Mouse (Mus musculus) G1E-ER4 (cell line): ENCODE data around the gene Rgs6. TPM values are rescaled to one million over a fixed set of nuclear protein-coding genes. Genes with fewer than 3 reads are reported as not detected.

Experiments used
- GATA1 ChIP-seq: IDR thresholded peaks from one replicate; pipeline ENCODE4 v1.8.0; 2012; ENCODE audit warnings: low read length, inconsistent platforms
- polyA plus RNA-seq: library from polyadenylated mRNA; stranded (reverse); fragments of >175 nt; gene quantifications from 2 replicates; pipeline ENCODE4 v1.2.3, GENCODE M21; 2012

The Rgs6 gene
- polyA plus RNA-seq, 1 experiment, result not detected

DNA sequence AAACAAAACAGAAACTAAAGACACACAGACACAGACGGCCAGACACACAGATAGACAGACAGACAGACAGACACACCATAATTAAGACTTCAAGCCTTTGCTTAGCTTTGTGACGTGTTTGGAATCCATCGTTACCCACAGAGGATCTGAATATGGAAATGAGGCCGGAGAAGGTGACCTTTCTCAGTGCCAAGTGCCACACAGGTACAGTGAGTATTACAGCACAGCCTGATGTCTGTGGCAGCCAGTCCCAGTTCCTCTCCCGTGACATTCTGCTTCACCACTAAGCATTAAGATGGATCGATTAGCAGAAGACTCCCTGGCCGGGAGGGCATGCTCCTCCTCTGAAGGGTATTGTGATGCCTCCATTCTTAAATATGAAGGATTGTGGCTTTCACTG lies 186.5 kb downstream of the Rgs6 start:
- TF ChIP-seq GATA1, result no peak

DNA sequence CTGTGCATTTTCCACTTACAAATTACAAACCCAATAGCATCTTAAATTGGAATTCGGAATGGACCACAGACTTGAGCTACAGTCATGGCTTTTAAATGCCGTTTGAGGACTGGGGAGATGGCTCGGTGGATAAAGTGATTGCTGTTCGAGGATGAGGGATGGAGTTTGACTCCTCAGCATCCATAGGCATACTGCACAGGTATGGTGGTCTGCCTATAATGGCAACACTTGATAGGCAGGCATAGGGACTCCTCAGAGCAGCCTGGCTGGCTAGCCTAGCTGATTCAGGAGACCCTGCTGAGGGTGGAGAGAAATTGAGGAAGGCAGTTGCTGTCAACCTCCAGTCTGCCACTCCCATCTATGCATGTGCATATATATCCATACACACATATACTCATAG lies 188.6 kb downstream of the Rgs6 start:
- no peak for TF ChIP-seq GATA1

- TF ChIP-seq GATA1, result no peak
Measured at GRCm38 (mm10) chr12:82780936-82781335, 192.8 kb downstream of the Rgs6 start.

- TF ChIP-seq GATA1, result no peak
Measured at GRCm38 (mm10) chr12:82781414-82781813, 193.3 kb downstream of the Rgs6 start.

- no peak for TF ChIP-seq GATA1
Measured at GRCm38 (mm10) chr12:82792122-82792521, 204.0 kb downstream of the Rgs6 start.

- TF ChIP-seq GATA1, result no peak
Measured at GRCm38 (mm10) chr12:82799892-82800291, 211.8 kb downstream of the Rgs6 start.

GRCm38 (mm10) chr12:82801736-82802135 lies 213.6 kb downstream of the Rgs6 start:
- TF ChIP-seq GATA1, result no peak

DNA sequence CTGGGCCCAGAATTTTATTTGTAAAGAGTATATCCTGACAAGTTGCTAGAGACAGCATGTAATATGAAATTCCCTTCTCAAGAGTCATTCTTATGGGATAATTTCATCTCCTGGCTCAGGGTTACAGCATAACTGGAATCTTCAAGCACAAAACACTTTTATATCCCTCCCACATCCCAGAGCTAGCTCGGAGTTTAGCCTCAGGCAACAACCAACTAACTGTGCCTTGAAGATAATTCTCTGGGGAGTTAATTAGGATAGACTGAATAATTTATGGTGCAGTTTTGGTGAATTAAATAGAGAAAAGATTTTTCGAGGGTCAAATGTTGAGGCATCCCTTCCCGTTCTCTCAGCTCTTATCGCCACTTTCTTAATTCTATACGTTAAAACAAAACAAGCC lies 214.6 kb downstream of the Rgs6 start:
- no peak for TF ChIP-seq GATA1

DNA sequence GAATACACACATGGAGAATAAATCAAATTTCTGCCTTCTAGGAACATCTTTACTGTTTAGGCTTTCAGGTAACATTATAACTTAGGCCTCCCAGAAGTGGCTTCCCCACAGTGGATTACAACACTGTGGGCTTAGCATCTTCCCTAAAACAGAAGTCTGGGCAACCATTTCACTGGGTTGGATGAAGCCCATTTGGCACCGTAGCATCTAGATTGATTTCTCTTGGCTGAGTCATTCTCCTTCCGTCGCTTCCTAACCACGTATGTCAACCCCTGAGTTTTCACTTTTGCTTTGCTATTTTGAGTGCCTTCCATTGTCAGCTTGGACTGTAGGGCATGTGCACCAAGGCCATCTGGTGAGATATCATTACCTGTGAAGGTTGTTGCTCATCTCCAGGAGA lies 217.1 kb downstream of the Rgs6 start:
- no peak for TF ChIP-seq GATA1

DNA sequence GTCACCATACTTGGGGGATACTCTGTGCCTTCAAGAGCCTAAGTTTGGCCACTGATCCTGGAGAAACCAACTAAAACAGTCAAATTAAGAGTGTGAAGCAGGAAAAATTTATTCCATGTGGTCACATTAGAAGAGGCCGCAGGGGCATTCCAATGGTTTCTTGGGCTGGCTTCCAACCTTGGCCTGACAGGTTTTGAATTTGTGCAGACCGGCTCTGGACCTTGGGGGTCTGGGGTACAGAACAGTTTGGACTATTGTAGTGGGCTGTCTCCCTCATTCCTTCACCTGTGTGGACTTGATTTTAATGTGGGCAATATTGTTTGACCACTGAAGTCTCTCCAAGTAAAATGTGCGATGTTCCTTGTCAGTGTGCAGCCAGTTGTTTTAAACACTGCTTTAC lies 222.5 kb downstream of the Rgs6 start:
- no peak for TF ChIP-seq GATA1

- TF ChIP-seq GATA1, result no peak
Measured at GRCm38 (mm10) chr12:82815982-82816381, 227.9 kb downstream of the Rgs6 start.

- TF ChIP-seq GATA1, result no peak
Measured at GRCm38 (mm10) chr12:82819328-82819727, 231.2 kb downstream of the Rgs6 start.

GRCm38 (mm10) chr12:82819991-82820390 lies 231.9 kb downstream of the Rgs6 start:
- no peak for TF ChIP-seq GATA1

- no peak for TF ChIP-seq GATA1
Measured at GRCm38 (mm10) chr12:82822821-82823620, 234.9 kb downstream of the Rgs6 start.

DNA sequence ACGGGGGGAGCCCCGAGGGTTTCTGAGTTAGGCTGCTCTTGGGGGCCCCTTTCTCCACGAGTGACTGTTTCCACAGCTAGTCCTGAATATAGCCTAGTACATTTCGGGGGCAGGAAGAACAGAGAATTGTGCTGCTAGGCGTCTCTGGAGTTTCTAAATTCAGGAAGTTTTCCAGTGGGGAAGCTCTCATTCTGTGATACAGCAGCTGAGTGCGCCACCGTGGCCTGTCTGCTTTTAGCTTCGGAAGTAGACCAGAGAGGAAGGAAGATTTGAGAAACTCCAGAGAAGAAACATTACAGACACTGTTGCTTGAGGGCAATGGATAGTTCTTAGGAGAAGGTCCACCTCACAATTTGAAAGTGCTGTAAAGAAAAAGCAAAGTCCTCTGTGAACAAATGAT lies 242.2 kb downstream of the Rgs6 start:
- TF ChIP-seq GATA1, result no peak

- no peak for TF ChIP-seq GATA1
Measured at GRCm38 (mm10) chr12:82838544-82838943, 250.5 kb downstream of the Rgs6 start.

DNA sequence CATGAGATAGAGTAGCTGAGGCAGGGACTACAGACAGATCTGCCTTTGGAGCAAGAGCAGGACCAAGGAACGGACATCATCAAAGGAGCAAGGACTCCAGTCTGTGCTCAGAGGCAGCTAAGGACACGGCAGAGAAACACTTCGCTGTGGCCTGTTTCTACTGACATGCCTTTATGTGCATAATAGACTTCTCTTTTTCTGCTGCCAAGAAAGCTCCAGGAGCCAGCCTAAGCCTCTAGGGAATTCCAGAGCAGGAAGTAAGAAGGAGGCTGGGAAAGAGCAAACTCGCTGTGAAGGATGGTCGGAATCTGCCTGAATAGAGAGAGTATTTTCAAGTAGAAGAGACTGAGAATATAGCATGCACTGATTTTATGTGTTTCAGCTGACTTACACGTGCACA lies 253.5 kb downstream of the Rgs6 start:
- TF ChIP-seq GATA1, result no peak
